Mouse (Mus musculus): ENCODE results near the gene Ppt1. TPM values are rescaled to one million over a fixed set of nuclear protein-coding genes. Genes with fewer than 3 reads are reported as not detected.

Gene Ppt1
- total RNA-seq, 2 experiments from 2014 or later: 35.5 to 36.4 TPM

- DNase-seq: no peak
These were observed 34.7 kb downstream of the Ppt1 start for GRCm38 (mm10) chr4:122870741-122871140.

DNA sequence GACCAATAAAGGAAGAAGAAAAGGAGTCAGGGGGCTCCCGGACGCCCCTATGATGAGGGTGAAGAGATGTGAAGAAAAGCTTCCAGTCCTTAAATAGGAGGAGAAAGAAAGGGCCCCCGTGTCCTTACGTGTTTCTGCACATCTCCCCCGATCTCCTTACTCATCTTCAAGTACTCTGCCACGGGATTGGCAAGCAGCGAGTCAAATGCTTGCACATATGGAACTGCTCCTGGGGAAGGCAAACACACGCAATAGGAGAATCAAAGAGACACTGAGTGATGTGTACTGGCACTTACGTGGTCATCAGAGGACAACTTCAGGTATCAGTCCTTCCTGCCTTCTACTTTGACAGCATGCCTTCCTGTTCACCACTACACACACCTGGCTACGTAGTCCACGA lies 35.2 kb downstream of the Ppt1 start:
- no peak for DNase-seq

DNA sequence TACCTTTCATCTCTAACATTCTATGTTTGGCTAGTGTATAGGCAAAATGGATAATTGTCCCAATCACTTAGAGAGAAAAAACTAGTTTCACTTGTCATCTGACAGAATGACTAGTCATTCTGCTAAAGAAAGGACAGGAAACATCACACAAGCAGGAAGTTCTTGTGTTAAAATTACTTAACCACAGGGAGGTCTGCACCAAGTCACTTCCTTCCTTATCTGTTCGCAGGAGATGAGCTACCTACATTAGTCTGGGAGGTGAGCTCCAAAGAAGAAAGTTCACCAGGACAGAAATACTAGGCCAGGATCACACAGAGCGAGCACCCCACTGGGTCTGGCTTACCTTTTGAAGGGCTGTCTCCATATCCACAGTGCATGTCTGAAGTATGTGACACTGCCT lies 35.9 kb downstream of the Ppt1 start:
- DNase-seq: no peak

DNA sequence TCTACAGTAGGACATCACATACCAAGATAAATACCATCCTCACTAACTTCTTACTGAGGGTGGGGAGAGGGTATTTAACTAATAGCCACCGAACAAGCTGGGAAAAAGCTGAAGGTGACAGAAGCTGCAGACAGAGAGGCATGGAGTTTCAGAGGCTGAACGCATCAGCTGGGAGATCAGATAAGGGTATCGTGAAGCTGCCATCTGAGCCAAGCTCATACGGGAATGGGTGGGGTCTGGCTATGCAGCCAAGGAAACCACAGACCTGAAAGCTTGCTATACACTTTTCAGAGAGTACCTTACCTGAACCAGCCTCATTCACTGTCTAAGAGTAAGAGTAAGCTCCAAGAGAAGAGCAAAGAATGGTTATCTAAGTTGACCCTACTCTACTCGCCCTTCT lies 37.0 kb downstream of the Ppt1 start:
- no peak for DNase-seq

DNA sequence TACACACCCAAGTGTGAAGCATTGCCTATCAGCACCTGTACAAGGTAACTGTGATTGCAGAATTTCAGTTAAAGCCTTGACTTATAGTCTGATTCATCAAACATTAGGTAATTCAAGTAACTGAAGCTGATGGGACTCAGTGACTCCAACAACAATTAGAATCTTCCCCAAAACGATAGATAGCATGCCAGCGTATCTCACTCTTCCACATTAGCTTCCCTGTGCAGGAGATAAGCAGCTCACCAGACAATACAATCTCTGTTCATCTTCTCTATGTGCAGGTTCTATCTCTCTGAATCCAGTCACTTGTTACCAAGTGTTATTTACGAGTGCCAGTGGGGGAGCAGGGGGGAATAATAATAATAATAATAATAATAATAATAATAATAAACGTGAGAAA lies 37.5 kb downstream of the Ppt1 start:
- DNase-seq: no peak

- DNase-seq: no peak
These were observed 42.5 kb downstream of the Ppt1 start for GRCm38 (mm10) chr4:122878333-122879070.

GRCm38 (mm10) chr4:122882544-122882943 lies 46.5 kb downstream of the Ppt1 start:
- no peak for DNase-seq

DNA sequence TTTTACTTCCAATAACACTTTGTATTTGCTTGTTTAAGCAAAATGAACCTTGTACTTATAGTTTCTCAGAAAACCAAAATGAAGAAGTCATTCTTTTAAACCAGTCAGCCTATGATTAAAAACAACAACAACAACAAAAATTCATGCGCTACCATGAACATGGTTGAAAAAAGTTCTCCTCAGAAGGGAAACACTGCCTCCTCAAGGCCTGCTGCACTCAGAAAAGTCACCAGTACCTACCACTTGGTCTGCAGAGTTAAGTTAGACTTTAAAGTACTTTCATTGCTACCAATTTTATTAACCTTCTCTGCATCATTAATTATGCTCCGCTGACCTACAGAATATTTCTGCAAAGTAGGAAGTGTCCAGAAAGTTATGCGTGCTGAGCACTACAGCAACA lies 47.3 kb downstream of the Ppt1 start:
- no peak for DNase-seq

DNA sequence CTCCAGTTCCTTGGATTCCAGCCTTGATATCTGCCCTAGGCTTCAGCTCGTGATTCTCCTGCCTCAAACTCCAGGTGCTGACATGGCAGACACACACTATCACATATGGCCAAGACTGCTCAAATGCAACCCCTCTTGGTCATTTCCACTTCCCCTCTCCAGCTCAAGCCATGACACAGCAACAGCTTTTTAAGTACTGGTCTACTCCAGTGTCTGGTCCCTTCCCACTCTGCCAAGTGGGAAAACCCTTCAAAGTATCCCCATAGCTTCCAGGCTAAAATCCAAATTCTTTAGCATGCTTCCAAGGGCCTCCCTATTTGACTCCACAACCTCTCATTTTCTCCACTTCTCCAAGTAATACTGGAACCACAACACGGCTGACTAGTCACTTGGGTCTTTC lies 48.0 kb downstream of the Ppt1 start:
- no peak for DNase-seq

DNA sequence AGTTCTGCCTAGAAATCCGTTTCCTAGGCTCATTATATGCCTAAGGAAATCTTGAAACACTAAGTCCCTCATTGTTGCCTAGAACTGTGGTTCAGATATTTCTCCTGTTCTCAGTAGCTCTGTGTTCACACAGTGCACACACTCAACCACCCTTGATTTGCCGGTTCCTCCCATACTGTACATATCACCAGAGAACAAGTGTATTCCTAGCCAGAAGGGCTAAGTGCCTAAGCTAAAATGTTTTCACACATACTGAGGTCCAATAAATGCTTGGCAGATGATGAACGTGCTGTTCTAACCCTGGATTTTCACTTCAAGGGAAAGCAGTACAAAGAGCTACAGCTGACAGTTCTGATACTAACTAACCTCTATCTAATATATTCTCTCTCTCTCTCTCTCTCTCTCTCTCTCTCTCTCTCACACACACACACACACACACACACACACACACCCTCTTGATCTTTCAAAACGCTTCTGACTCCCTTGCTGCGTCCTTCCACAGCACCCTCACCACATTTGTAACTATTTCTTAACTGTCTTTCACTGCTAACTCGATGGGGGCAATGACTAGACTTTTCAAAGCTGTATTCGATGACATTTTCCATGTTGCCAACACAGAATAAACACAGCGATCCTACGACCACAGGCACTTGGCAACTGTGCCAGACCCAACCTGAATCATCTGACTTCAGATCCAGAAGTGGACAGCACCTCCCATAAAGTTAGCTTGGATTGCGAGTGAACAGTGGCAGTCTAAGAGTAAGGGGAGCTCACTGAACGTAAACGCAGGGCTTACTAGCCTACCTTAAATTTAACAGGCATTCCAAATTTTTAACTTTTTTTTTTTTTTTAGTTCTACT lies 48.7 kb downstream of the Ppt1 start:
- peak; percentile 27 for DNase-seq

DNA sequence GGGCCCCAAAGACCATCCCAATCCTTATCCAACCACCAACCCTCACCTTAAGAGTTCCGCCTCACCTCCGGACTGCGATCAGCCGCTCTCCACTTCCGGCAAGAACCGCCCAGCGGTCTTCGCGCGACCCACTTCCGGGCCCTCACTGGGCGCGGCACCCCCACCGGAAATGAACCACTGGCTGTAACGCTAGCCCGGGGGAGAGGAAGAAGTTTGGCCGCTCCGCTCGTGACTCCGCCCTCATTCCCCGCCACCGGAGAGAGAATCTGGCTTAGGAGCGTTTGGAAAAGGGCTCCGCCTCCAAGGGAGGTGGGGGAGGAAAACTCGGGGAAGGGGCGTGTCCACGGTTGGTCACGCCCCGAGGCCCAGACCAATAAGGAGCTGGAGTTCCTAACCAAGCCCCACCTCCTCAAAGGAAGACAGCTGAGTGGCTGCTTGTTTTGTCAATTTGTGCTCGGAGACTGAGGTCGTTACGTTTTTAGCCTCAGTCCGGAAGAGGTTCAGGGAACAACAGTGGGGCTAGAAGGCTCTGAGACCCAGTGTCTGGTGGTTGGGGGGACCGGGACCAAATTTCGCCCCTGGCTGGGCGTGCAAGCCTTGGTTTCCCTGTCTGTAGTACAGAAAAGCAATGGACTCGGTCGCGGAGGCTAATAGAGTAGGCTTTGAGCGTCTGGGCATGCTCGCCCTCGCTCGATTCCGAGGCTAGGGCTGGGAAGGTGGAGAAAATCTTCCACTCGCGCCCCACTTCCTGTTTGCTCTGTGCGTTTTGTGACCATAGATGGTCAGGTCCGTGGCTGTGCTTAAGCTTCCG lies 49.9 kb downstream of the Ppt1 start, which contains the start of gene Cap1:
Cap1 (minus strand) TSS at position 289 of the 811 bp plus-strand sequence.
- DNase-seq: peak; percentile 98

GRCm38 (mm10) chr4:122886579-122887254 lies 50.7 kb downstream of the Ppt1 start:
- DNase-seq: no peak

DNA sequence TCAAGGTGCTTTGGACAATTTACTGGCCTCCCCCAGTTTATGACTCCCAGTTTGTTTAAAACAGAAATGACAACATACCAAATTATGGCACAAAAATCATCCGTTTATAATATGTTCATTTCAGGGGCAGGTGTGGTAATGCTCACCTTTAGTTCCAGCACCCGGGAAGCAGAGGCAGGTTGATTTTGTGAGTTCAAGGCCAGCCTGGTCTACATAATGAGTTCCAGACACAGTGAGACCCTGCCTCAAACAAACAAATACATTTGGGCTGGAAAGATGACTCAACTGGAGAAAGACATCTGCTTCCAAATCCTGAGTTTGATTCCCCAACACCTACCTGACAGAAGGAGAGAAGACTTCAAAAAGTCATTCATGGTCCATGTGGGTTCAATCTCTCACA lies 51.3 kb downstream of the Ppt1 start:
- no peak for DNase-seq

GRCm38 (mm10) chr4:122890881-122891481 lies 54.9 kb downstream of the Ppt1 start:
- peak; percentile 80 for DNase-seq

DNA sequence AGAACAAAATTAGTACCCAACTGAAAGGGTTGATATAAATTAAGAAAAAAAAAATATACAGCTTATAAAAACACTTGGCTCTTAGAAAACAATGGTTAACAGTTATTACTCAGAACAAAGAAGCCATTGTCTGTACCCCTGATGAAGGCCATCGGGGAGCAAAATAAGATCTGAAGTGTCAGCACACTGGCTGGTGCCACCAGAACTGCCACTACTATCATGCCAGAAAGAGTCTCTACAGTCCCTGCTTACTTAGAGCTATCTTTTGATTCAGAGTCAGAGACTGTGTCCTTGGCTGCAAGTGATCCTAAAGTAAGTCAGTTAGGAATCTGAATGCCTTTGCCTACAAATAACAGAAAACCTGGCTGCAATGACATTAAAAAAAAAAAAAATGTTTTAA lies 55.6 kb downstream of the Ppt1 start:
- DNase-seq: no peak

DNA sequence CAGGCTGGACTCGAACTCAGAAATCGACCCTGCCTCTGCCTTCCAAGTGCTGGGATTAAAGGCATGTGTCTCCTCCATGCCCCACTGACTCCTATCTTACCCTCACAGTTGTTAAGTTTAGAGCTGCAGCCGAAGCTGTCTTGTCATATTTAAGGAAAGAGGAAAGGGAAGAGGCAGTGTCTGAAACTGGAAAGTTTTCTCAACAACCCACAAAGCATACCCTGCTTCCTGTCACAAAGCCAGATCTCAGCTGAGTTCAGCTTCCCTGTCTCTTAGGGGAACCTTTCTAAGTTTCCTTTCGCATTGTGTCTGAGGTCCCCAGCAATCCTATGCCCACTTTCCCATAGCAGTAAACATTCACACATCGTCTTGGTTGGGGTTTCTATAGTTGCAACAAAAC lies 56.1 kb downstream of the Ppt1 start:
- no peak for DNase-seq

GRCm38 (mm10) chr4:122897750-122898149 lies 61.7 kb downstream of the Ppt1 start:
- DNase-seq: no peak

DNA sequence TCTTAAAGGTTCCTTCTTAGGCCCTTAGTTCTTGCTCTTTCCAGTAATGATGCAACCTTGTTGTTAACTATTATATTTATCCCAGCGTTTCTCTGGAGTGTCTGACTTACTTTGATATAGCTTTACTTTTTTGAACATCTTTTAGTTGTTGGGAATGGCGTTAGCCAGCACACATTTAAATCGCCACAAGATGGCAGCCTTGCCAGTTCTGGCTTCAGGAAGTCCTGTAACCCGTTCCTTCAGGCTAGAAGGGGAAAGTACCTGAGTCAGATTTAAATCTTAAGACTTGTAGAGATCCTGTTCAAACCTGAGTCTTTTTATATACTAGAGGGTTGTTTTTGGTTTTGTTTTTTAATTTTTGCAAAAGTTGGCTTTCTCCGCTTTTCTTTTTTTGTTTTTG lies 62.3 kb downstream of the Ppt1 start:
- peak; percentile 76 for DNase-seq

GRCm38 (mm10) chr4:122902156-122902555 lies 66.1 kb downstream of the Ppt1 start:
- peak; percentile 43 for DNase-seq

- no peak for DNase-seq
These were observed 67.7 kb downstream of the Ppt1 start for GRCm38 (mm10) chr4:122903709-122904108.

DNA sequence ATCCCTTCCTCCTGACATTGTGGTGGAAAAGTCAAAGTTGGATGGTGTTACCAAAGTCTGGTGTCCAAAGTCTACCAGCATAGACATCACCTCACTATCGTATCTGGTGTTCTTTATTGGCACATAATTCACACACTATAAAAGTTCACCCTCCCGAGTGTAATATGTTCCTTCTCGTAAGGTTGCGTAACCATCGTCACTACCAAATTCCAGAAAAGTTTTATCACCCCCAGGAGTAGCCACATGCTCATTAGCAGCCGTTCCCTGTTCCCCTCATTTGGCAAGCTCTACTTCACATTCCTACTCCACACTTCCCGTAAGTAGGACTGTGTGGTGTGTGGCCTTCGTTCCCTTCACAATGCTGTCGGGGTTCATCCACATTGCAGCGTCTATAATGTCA lies 69.3 kb downstream of the Ppt1 start:
- DNase-seq: no peak
